Mouse (Mus musculus) layer of hippocampus, adult 18-20 months (tissue): Measurements from ENCODE around the gene Spint1. TPM values are rescaled to one million over a fixed set of nuclear protein-coding genes. Genes with fewer than 3 reads are reported as not detected.

ENCODE experiments used
- DNase-seq, 2 experiments: peaks; one replicate each; pipeline ENCODE4 v3.0.0; 2022; ENCODE audit warnings: low spot score in 2 of 2
- long read RNA-seq: library from polyadenylated mRNA; stranded (forward); transcript quantifications from one replicate; pipeline ENCODE4 v2.0.0, GENCODE M21; 2021
- total RNA-seq, 2 experiments: library from RNA; stranded (reverse); gene quantifications; 2 replicates each; pipeline ENCODE4 v1.2.3; 2021

The Spint1 gene
- total RNA-seq = 1 to 10 TPM; 2.0 to 2.3 TPM
- long read RNA-seq, partial matches to known transcripts = 0 of 1 reads
- long read RNA-seq, other reads (novel, unspliced or antisense) = 0 of 1 reads

GRCm38 (mm10) chr2:119237210-119237870 is at the start of gene Spint1:
Gene Spint1, plus strand, starts transcription at chr2:119237362.
- no peak for DNase-seq

GRCm38 (mm10) chr2:119189029-119189710 is 48.0 kb upstream of the Spint1 start:
- DNase-seq = peak; percentile 71 to 86

- DNase-seq = no peak
Measured at GRCm38 (mm10) chr2:119190969-119191368, 46.2 kb upstream of the Spint1 start.

- peak in 1 of 2 experiments; percentile 23 for DNase-seq
Measured at GRCm38 (mm10) chr2:119194140-119194539, 43.0 kb upstream of the Spint1 start.

GRCm38 (mm10) chr2:119196316-119197108 is 40.6 kb upstream of the Spint1 start:
- no peak for DNase-seq

GRCm38 (mm10) chr2:119197493-119197892 is 39.7 kb upstream of the Spint1 start:
- DNase-seq = no peak

GRCm38 (mm10) chr2:119198049-119198448 is 39.1 kb upstream of the Spint1 start:
- no peak for DNase-seq

- peak in 1 of 2 experiments; percentile 15 for DNase-seq
Measured at GRCm38 (mm10) chr2:119198934-119199333, 38.2 kb upstream of the Spint1 start.

GRCm38 (mm10) chr2:119202914-119203453 is 34.2 kb upstream of the Spint1 start:
- DNase-seq = no peak

GRCm38 (mm10) chr2:119203871-119204460 is 33.2 kb upstream of the Spint1 start:
- DNase-seq = no peak

- DNase-seq = no peak
Measured at GRCm38 (mm10) chr2:119207961-119208343, 29.2 kb upstream of the Spint1 start.

GRCm38 (mm10) chr2:119208344-119209175 is 28.6 kb upstream of the Spint1 start, which contains the start of the genes Zfyve19 and Dnajc17:
Gene Zfyve19, plus strand, starts transcription at chr2:119208617.
Gene Dnajc17, minus strand, starts transcription at chr2:119208795.
- peak; percentile 97 to 99 for DNase-seq

- DNase-seq = no peak
Measured at GRCm38 (mm10) chr2:119209176-119209507, 28.0 kb upstream of the Spint1 start.

GRCm38 (mm10) chr2:119229775-119230704 is 7.1 kb upstream of the Spint1 start, which contains the start of gene Ppp1r14d:
Gene Ppp1r14d, minus strand, starts transcription at chr2:119229906.
- DNase-seq = no peak

GRCm38 (mm10) chr2:119236682-119237209 is 416 bp upstream of the Spint1 start:
- no peak for DNase-seq

- DNase-seq = peak in 1 of 2 experiments; percentile 22
Measured at GRCm38 (mm10) chr2:119237871-119238220, 684 bp downstream of the Spint1 start.

GRCm38 (mm10) chr2:119238671-119239070 is 1.5 kb downstream of the Spint1 start:
- no peak for DNase-seq

GRCm38 (mm10) chr2:119240075-119240818 is 3.1 kb downstream of the Spint1 start:
- DNase-seq = peak in 1 of 2 experiments; percentile 22
